In genomic region chr9:88240740-88241139, GRCm38 (mm10) we compare ENCODE assay signal across 9 mouse cellular contexts.
DNase-seq lines count a peak whose midpoint lies in the region; ATAC-seq lines count a peak whose summit lies in the region.
"Had no signal": no experiment of that assay in that cellular context is flagged by ENCODE, and none has a peak within 500 bp of the region (broad histone marks: within the 10 kb centered on the region; RNA-seq: fewer than 3 reads in every experiment).

No protein-coding gene starts in this region.

- no peaks in the 10 kb centered on the region for H3K9me3 ChIP-seq in heart, embryonic 12.5 days (replicated peaks)
- no peaks in the 10 kb centered on the region for H3K9me3 ChIP-seq in limb, embryonic 12.5 days
- no peaks in the 10 kb centered on the region for H3K9me3 ChIP-seq in neural tube, embryonic 13.5 days

- intact Hi-C loops in heart, postnatal 25 days (cut with DNase I), result loop anchor here (2.0 to 5.0 kb wide), 3 partner anchors 122 to 307 kb away; partner anchors contain the start of gene Zfp949

- peaks cover 12% of the 10 kb centered on the region for H3K4me1 ChIP-seq in heart, embryonic 12.5 days (replicated peaks)
- H3K4me1 ChIP-seq in limb, embryonic 12.5 days (replicated peaks), result 0 out of 2 replicates have a peak, but pooled peaks cover 4% of the 10 kb centered on the region
- H3K4me1 ChIP-seq in neural tube, embryonic 13.5 days (replicated peaks), result peaks cover 8% of the 10 kb centered on the region; the same call in 1 of the 2 replicates

- H3K4me3 ChIP-seq in heart, embryonic 12.5 days, result peak overlapping the region; percentile 41; the same call in 1 of the 2 replicates
- H3K4me3 ChIP-seq in limb, embryonic 12.5 days (replicated peaks), result peak overlapping the region; percentile 39; the same call in 1 of the 2 replicates
- peak overlapping the region; percentile 30; the same call in 1 of the 2 replicates for H3K4me3 ChIP-seq in neural tube, embryonic 13.5 days

- H3K36me3 ChIP-seq in heart, embryonic 12.5 days, result no peaks in the 10 kb centered on the region
- H3K36me3 ChIP-seq in limb, embryonic 12.5 days, result no peaks in the 10 kb centered on the region
- no peaks in the 10 kb centered on the region for H3K36me3 ChIP-seq in neural tube, embryonic 13.5 days

- no peak overlapping the region for H3K9ac ChIP-seq in heart, embryonic 12.5 days
- peak overlapping the region; percentile 44 for H3K9ac ChIP-seq in limb, embryonic 12.5 days (replicated peaks)
- peak overlapping the region; percentile 41; the same call in 1 of the 2 replicates for H3K9ac ChIP-seq in neural tube, embryonic 13.5 days

- H3K4me2 ChIP-seq in heart, embryonic 12.5 days, result peak overlapping the region; percentile 78
- peak overlapping the region; percentile 74 for H3K4me2 ChIP-seq in limb, embryonic 12.5 days
- H3K4me2 ChIP-seq in neural tube, embryonic 13.5 days, result peak overlapping the region; percentile 56

- 23% methylated on average over 4 of the region's 4 CpGs for WGBS in heart, embryonic 12.5 days
- 16% methylated on average over 4 of the region's 4 CpGs for WGBS in limb, embryonic 12.5 days
- 14% methylated on average over 4 of the region's 4 CpGs for WGBS in neural tube, embryonic 13.5 days

- no peaks in the 10 kb centered on the region for H3K27me3 ChIP-seq in heart, embryonic 12.5 days (replicated peaks)
- H3K27me3 ChIP-seq in limb, embryonic 12.5 days, result no peaks in the 10 kb centered on the region
- no peaks in the 10 kb centered on the region for H3K27me3 ChIP-seq in neural tube, embryonic 13.5 days

- peak; percentile 89 for DNase-seq in heart, adult 11 months
- DNase-seq in heart, postnatal 25 days (ENCODE audit: low spot score), result no peak
- DNase-seq in right cerebral cortex, adult 18-20 months, result no peak
- no peak for DNase-seq in testis, postnatal 10 days (ENCODE audit: low spot score)
- no peak for DNase-seq in layer of hippocampus, adult 11-12 months (ENCODE audit: low spot score)
- DNase-seq: gastrocnemius, postnatal 14 days had no signal

- ATAC-seq in heart, embryonic 12.5 days (ENCODE audit: insufficient number of reproducible peaks, low FRiP score), result peak; percentile 65
- peak; percentile 52 for ATAC-seq in limb, embryonic 12.5 days (ENCODE audit: insufficient number of reproducible peaks, insufficient read depth, low FRiP score, low TSS enrichment, low read depth)
- 0 out of 2 replicates have a peak, but pooled peaks have one; percentile 10 for ATAC-seq in neural tube, embryonic 13.5 days (ENCODE audit: low read depth)

- H3K27ac ChIP-seq in heart, embryonic 12.5 days (ENCODE audit: poor library complexity, severe bottlenecking), result peak overlapping the region; percentile 82
- no peak overlapping the region for H3K27ac ChIP-seq in limb, embryonic 12.5 days
- no peak overlapping the region for H3K27ac ChIP-seq in neural tube, embryonic 13.5 days (replicated peaks)

Comparison
In these comparisons a context has a peak if more than half of its experiments do, and no peak if none do; other contexts are left out.
1. ATAC-seq: peak in every context shown above with its lines; median percentile 65 in heart, embryonic 12.5 days; 52 in limb, embryonic 12.5 days; 10 in neural tube, embryonic 13.5 days.